Mouse (Mus musculus) central nervous system, embryonic 11.5 days (tissue): ENCODE results near the gene 1700006A11Rik. TPM values are rescaled to one million over a fixed set of nuclear protein-coding genes. Genes with fewer than 3 reads are reported as not detected.

Source experiments
- polyA plus RNA-seq: library from polyadenylated mRNA; depleted of rRNA; stranded (reverse); fragments of >200 nt; gene quantifications from 2 replicates; pipeline ENCODE4 v1.2.3, GENCODE M21; 2012; rRNA removed

1700006A11Rik gene
- polyA plus RNA-seq, result not detected in 2 replicates

GRCm38 (mm10) chr3:124425940-124426339 lies at the start of gene 1700006A11Rik:
TSS of gene 1700006A11Rik (minus strand) at chr3:124426040.

Other genes with a start within 250 kb of the 1700006A11Rik start
- 10.1 and 14.1 TPM in 2 replicates for gene Tram1l1, start 105.2 kb downstream of the 1700006A11Rik start, polyA plus RNA-seq
- not detected in 2 replicates for gene 1700003H04Rik, start 155.1 kb upstream of the 1700006A11Rik start, polyA plus RNA-seq